Mouse (Mus musculus) limb, embryonic 13.5 days (tissue): ENCODE data around the gene Fam25c. TPM values are rescaled to one million over a fixed set of nuclear protein-coding genes. Genes with fewer than 3 reads are reported as not detected.
A peak's percentile ranks its signal among the peaks of the same experiment; 100 is the strongest.
"Not testable (repeated sequence)": the region's sequence is repeated elsewhere in the genome, so short reads cannot be mapped to it uniquely, and the experiment has no call there.

Experiments
- ATAC-seq: fragments of 200-750 bp; cut with Nextera tagmentation; 2 replicates; pipeline ENCODE4 v1.8.0; 2017; ENCODE audit warnings: low read depth, moderate number of reproducible peaks, moderate TSS enrichment; ENCODE audit not compliant: low FRiP score
- H3K27ac ChIP-seq: fragments of 300-500 bp; sonication (generic); 2 replicates; pipeline ENCODE4 v1.5.1; 2015; ENCODE audit warnings: inconsistent platforms, mild to moderate bottlenecking, moderate library complexity
- H3K27me3 ChIP-seq: fragments of 300-500 bp; sonication (generic); 2 replicates; pipeline ENCODE4 v1.6.1; 2015; ENCODE audit warnings: mild to moderate bottlenecking, inconsistent platforms
- H3K36me3 ChIP-seq: fragments of 300-500 bp; sonication (generic); 2 replicates; pipeline ENCODE4 v1.6.1; 2015; ENCODE audit warnings: inconsistent platforms, mild to moderate bottlenecking, moderate library complexity
- H3K4me1 ChIP-seq: fragments of 300-500 bp; sonication (generic); 2 replicates; pipeline ENCODE4 v1.6.1; 2015; ENCODE audit warnings: inconsistent platforms
- H3K4me2 ChIP-seq: fragments of 300-500 bp; sonication (generic); replicated peaks from 2 replicates; pipeline ENCODE4 v1.6.1; 2015; ENCODE audit warnings: inconsistent platforms, mild to moderate bottlenecking, moderate library complexity
- H3K4me3 ChIP-seq: fragments of 300-500 bp; sonication (generic); 2 replicates; pipeline ENCODE4 v1.5.1; 2015; ENCODE audit warnings: moderate library complexity, mild to moderate bottlenecking, inconsistent platforms
- H3K9ac ChIP-seq: fragments of 300-500 bp; sonication (generic); 2 replicates; pipeline ENCODE4 v1.6.1; 2015; ENCODE audit warnings: mild to moderate bottlenecking, inconsistent platforms
- H3K9me3 ChIP-seq: fragments of 300-500 bp; sonication (generic); 2 replicates; pipeline ENCODE4 v1.6.1; 2016; ENCODE audit warnings: inconsistent platforms
- WGBS: fragments of 180-500 bp; shearing (Covaris S2); methylation state at CpG from one replicate; pipeline ENCODE4 v1.1.7; 2015; 5-methylcytosine and 5-hydroxymethylcytosine counted together
- polyA plus RNA-seq: library from polyadenylated mRNA; unstranded; fragments of >200 nt; fragmentation: Nextera tagmentation; extraction: Ambion mirVana; gene quantifications from 2 replicates; pipeline ENCODE4 v1.2.1, GENCODE M21; 2015

Gene Fam25c
- polyA plus RNA-seq, 1 experiment from 2014 or later, result 1.6 TPM

DNA sequence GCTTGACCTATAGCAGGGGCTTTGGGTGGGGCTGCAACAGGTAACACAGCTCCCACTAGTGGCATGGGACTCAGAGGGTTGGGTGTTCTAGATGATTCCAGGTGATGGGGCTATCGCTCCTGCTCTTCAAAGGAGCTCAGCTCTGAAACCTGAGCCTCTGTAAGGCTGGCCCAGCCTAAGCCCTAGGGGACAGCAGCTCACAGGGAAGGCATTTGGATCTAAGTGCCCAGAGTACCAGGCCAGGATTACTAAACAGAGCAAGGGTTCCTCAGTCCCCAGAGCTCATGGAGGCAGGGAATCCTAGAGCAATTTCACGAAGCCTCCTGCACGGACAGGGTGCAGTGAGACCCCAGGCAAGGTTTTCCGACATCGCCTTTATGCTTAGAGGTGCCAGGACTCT lies 20.7 kb upstream of the Fam25c start:
- Histone ChIP-seq H3K9me3 (no peaks in the 10 kb centered on the region), H3K27me3 (no peaks in the 10 kb centered on the region), H3K9ac (peak overlapping the region; percentile 25; the same call in 1 of the 2 replicates), H3K4me2 (peak overlapping the region; percentile 21; the same call in 1 of the 2 replicates), H3K27ac (no peak overlapping the region; the same call in 1 of the 2 replicates), H3K4me3 (peak overlapping the region; percentile 11), H3K36me3 (no peaks in the 10 kb centered on the region), H3K4me1 (peaks cover 40% of the 10 kb centered on the region)
- 73% methylated on average over 5 of the region's 5 CpGs for WGBS
- no peak for ATAC-seq

DNA sequence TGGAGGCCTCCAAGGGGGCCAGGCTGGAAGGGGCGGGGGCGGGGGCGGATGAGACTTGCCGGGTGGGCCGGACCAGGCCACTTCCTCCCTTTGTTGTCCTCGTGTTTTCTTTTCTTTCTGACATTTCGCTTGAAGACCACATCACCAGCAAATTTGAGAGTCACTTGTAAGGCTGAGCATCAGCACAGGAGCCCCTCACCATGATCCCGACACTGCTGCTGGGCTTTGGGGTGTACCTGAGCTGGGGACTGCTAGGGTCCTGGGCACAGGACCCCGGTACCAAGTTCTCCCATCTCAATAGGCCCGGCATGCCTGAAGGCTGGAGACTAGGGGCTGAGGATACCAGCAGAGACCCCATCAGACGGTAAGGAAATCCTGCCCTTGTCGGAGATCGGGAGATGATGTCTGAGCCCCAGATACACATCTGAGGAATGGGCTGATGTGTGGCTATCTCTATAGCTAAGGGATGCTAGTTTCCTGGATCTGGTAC lies 20.2 kb upstream of the Fam25c start, which contains the start of gene Mmrn2:
TSS of gene Mmrn2 (plus strand) at position 51 of the 490 bp plus-strand sequence.
- no peaks in the 10 kb centered on the region for H3K36me3 ChIP-seq
- 81% methylated on average over 13 of the region's 13 CpGs for WGBS
- peak within 1 kb of the TSS; percentile 11 for H3K4me3 ChIP-seq
- peaks cover 40% of the 10 kb centered on the region for H3K4me1 ChIP-seq
- H3K9ac ChIP-seq, result peak within 1 kb of the TSS; percentile 25; the same call in 1 of the 2 replicates
- H3K9me3 ChIP-seq, result no peaks in the 10 kb centered on the region
- no peak for ATAC-seq
- H3K27ac ChIP-seq, result no peak within 1 kb of the TSS; the same call in 1 of the 2 replicates
- peak within 1 kb of the TSS; percentile 21; the same call in 1 of the 2 replicates for H3K4me2 ChIP-seq
- no peaks in the 10 kb centered on the region for H3K27me3 ChIP-seq

DNA sequence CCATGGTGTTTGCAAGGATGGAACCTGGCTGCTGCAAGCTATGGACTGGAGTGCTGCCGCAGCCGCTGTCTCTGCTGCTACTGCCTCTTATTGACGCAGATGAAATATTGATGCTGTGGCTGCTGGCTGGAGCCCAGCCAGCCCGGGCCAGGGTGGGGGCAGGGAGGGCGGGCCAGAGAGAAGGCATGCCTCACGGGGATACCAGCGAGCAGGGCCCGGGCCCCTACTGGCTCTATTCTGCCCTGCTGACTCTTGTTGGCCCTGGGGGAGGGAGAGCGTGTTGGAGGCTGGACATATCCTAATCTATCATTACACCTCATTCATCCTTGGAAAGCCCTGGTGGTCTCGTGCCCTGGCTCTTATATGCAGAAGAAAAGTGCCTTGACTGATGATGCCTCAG lies 19.3 kb upstream of the Fam25c start, which contains the start of gene Sncg:
TSS of gene Sncg (minus strand) at position 213 of the 400 bp plus-strand sequence.
- peaks cover 40% of the 10 kb centered on the region for H3K4me1 ChIP-seq
- H3K4me2 ChIP-seq, result no peak within 1 kb of the TSS
- H3K9ac ChIP-seq, result 0 out of 2 replicates have a peak within 1 kb of the TSS, but pooled peaks have one; percentile 25
- no peaks in the 10 kb centered on the region for H3K36me3 ChIP-seq
- no peaks in the 10 kb centered on the region for H3K27me3 ChIP-seq
- no peak within 1 kb of the TSS for H3K27ac ChIP-seq
- no peaks in the 10 kb centered on the region for H3K9me3 ChIP-seq
- H3K4me3 ChIP-seq, result no peak within 1 kb of the TSS; the same call in 1 of the 2 replicates
- ATAC-seq, result no peak
- WGBS, result 45% methylated on average over 10 of the region's 10 CpGs

DNA sequence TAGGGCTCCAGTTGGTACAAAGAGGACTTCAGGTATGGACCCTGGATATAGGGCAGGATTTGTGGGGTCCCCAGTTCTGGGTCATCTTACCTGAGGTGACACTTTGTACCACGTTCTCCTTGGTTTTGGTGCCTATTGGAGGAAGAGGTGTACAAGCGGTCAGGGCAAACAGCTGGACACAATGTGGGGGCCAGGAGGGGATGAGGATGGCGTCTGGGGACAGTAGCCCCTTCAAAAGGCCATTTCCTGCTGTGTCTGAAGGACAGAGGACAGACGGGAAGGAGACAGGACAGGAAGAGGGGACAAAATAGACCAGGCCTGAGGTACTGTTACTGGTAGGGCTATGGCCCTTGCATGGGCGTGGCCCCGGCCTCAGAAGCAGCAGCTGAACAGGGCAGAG lies 18.3 kb upstream of the Fam25c start:
- H3K4me3 ChIP-seq, result no peak overlapping the region
- 79% methylated on average over 6 of the region's 6 CpGs for WGBS
- no peak for ATAC-seq

DNA sequence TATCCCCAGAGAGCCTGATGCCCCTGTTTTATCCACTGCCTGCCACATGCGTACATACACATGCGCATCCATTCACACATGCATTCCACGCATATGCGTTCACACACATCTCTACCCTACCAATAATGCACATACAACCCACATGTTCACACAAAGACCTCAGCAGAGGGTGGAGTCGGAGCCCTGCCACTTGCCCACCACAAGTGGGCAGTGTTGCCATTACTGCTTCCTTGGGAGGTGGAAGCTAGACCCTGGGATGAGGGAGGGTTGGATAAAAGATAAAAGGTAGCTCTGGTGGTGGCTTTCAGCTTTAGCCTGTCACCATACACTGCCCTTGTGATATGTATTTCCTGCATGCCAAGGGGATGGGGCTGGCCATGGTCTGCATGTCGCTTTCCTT lies 17.4 kb upstream of the Fam25c start:
- no peak for ATAC-seq
- WGBS, result 89% methylated on average over 6 of the region's 6 CpGs

More for the DNA sequence above, 18.3 kb upstream of the Fam25c start:
- no peaks in the 10 kb centered on the region for H3K36me3 ChIP-seq
- H3K27me3 ChIP-seq, result no peaks in the 10 kb centered on the region
- H3K27ac ChIP-seq, result no peak overlapping the region
- no peak overlapping the region for H3K9ac ChIP-seq
- no peaks in the 10 kb centered on the region for H3K9me3 ChIP-seq
- peaks cover 33% of the 10 kb centered on the region for H3K4me1 ChIP-seq
- H3K4me2 ChIP-seq, result no peak overlapping the region

DNA sequence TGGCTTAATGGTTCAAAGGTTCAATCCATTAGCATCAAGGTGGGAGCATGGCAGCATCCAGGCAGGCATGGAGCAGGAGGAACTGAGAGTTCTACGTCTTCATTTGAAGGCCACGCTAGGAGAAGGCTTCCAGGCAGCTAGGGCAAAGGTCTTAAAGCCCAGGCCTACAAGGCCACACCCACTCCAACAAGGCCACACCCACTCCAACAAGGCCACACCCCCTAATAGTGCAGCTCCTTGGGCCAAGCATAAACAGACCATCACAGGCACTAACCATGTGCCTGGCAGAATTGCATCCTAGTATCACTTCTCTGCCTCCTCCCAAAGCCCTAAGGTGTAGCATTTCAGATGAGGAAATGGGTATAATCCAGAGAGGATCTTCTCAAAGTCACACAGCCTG lies 16.5 kb upstream of the Fam25c start:
- Histone ChIP-seq H3K27ac (no peak overlapping the region), H3K4me2 (no peak overlapping the region), H3K9ac (no peak overlapping the region), H3K27me3 (no peaks in the 10 kb centered on the region), H3K4me1 (peaks cover 20% of the 10 kb centered on the region), H3K4me3 (no peak overlapping the region), H3K9me3 (no peaks in the 10 kb centered on the region), H3K36me3 (no peaks in the 10 kb centered on the region)
- WGBS, result 66% methylated on average over 2 of the region's 2 CpGs
- no peak for ATAC-seq

More for the DNA sequence above, 17.4 kb upstream of the Fam25c start:
- no peaks in the 10 kb centered on the region for H3K27me3 ChIP-seq
- no peak overlapping the region for H3K27ac ChIP-seq
- no peak overlapping the region for H3K4me3 ChIP-seq
- no peak overlapping the region for H3K4me2 ChIP-seq
- H3K9me3 ChIP-seq, result no peaks in the 10 kb centered on the region
- H3K36me3 ChIP-seq, result no peaks in the 10 kb centered on the region
- no peak overlapping the region for H3K9ac ChIP-seq
- peaks cover 27% of the 10 kb centered on the region for H3K4me1 ChIP-seq

DNA sequence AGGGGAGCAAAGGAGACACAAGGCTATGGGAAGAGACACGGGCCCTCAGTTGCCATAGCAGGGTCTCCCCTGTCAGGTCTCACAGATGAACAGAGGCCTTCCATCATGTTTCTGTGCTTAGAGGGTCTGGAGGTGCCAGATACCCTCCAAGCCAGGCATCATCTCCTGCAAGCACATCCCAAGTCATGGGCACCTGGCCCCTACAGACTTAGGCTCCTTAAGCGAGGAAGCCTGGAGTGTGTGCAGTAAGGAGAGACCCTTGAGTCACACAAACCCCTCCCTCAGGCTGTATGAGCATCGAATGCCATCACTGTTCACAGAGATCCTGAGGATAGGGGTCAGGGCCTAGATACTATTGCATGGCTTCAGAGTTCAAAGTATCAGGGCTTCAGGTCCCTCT lies 15.7 kb upstream of the Fam25c start:
- no peaks in the 10 kb centered on the region for H3K27me3 ChIP-seq
- H3K27ac ChIP-seq, result no peak overlapping the region
- H3K4me3 ChIP-seq, result no peak overlapping the region
- no peak overlapping the region for H3K4me2 ChIP-seq
- peaks cover 11% of the 10 kb centered on the region for H3K4me1 ChIP-seq
- H3K36me3 ChIP-seq, result no peaks in the 10 kb centered on the region
- H3K9me3 ChIP-seq, result no peaks in the 10 kb centered on the region
- no peak for ATAC-seq
- WGBS, result 90% methylated on average over 3 of the region's 3 CpGs
- no peak overlapping the region for H3K9ac ChIP-seq

DNA sequence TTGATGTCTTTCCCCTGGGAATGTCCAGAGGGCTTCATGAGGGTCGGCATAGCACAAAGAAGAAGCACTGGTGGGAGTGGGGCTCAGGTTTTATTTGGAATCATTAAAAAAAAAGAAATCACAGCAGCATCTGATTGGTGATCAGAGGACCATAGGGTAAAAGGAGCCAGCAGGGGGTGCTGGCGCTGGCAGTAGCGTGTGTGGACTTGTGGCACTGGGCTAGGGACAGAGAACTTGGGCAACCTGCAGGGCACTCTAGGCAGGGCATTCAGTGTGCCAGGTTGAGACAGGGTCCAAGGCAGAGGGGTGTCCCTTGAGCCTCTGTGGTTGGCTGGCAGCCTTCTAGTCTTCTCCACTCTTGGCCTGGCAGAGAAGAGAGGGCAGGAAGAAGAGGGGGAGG lies 15.0 kb upstream of the Fam25c start:
- no peak overlapping the region for H3K9ac ChIP-seq
- WGBS, result 49% methylated on average over 3 of the region's 3 CpGs
- no peaks in the 10 kb centered on the region for H3K9me3 ChIP-seq

DNA sequence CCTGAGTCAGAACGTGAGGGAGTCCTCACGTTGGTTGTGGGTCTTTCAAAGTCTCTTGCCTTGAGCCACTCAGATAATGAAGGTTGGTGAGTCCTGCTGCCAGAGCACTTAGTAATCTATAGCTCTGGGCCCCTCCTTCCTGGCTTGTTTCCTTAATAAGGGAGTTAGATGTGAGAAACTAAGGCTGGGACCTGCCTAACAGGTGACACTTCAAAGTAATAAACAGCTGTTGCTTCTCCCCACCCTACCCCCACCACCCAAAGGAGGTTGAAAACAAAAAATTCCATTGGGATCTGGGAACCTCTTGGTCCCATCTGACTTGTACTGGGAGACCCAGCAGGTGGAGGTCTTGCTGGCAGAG lies 9.9 kb upstream of the Fam25c start:
- Histone ChIP-seq H3K36me3 (no peaks in the 10 kb centered on the region), H3K4me3 (no peak overlapping the region), H3K9ac (no peak overlapping the region), H3K4me1 (peaks cover 10% of the 10 kb centered on the region), H3K27me3 (peaks cover 24% of the 10 kb centered on the region), H3K4me2 (no peak overlapping the region), H3K27ac (no peak overlapping the region), H3K9me3 (no peaks in the 10 kb centered on the region)
- WGBS, result 85% methylated on average over 2 of the region's 2 CpGs
- no peak for ATAC-seq

More for the DNA sequence above, 15.0 kb upstream of the Fam25c start:
- Histone ChIP-seq H3K4me3 (no peak overlapping the region), H3K27me3 (no peaks in the 10 kb centered on the region), H3K4me2 (no peak overlapping the region), H3K36me3 (no peaks in the 10 kb centered on the region), H3K4me1 (peaks cover 9% of the 10 kb centered on the region), H3K27ac (no peak overlapping the region)
- ATAC-seq, result no peak

DNA sequence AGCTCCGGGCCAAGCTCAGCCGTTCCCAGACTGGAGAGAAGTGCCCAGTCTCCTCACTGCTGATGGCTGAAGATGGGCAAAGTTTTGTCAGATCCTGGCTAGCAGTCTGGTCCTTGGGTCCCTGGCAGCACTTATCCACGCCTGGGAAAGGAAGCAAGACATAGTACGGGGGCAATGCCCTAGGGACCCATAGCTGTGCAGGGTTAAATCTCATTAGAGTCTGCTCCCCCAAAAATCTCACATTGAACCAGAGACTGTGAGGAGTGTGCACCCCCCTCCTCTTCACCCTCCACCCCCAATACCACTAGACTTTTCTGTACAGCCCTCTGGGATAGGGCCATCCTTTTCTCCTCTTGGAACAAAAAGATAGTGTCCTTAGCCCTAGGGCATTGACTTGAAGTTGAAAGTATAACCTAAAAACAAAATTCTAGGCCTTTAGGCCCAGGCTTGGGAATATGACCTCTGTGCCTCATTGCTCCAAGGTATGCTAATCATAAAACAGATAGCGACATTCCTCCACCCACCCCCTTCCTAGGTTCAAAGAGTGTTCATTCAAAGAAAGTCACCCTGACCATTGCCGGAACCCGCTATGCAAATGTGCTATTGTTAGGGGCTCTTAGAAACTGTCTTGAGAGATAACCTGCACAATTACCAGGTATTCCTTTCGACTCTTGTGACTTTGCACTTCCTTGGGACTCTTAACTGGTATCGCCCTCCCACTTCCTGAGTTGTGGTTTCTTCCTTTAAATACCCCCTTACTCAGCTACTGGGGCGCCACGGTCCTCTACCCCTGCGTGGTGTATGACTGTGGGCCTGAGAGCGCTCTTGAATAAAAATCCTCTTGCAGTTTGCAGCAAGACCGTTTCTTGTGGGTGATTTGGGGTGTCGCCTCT lies 9.3 kb upstream of the Fam25c start:
- Histone ChIP-seq H3K4me1 (peaks cover 10% of the 10 kb centered on the region), H3K27me3 (peaks cover 24% of the 10 kb centered on the region), H3K9ac (peak overlapping the region; percentile 59; the same call in 1 of the 2 replicates), H3K4me2 (peak overlapping the region; percentile 85), H3K4me3 (peak overlapping the region; percentile 45)
- 78% methylated on average over 15 of the region's 15 CpGs for WGBS
- not testable (repeated sequence) for H3K9me3 ChIP-seq, H3K36me3 ChIP-seq, H3K27ac ChIP-seq
- 0 out of 2 replicates have a peak, but pooled peaks have one; percentile 2 for ATAC-seq

DNA sequence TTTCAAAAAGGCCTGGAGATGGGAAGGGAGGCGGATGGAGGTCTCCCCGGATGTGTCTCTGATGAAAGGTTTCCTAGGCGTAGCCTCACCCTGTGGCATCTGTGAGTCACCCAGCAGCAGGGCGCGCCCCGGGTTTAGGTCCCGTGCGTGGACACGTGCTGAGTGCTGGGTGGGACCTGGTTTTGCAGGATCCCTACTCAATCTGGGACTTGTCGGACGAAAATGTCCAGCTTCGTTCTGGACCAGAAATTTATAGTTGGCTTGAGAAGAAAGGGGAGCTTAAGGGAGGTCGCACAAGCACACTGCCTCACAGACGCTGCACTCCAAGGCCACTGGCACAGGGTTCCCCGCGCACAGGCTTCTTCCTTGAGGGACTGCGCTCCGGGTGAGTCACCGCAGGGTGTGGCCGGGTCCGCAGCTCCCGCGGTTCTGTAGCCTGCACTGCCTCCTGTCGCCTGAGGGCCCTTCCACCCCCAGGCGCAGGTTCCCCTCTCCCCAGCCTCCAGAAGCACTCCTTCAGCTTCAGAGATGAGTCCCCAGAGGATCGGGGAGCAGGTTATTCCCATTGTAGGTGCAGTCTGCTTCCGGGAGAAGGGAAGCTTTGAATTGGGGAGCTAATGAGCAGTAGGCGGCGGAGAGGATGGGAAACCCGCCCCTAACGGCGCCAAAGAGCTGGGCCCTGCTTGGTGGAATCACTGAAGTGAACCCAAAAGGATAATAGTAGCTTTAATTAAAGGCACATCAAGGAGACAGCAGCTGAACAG lies 8.4 kb upstream of the Fam25c start:
- WGBS, result 3% methylated on average over 32 of the region's 32 CpGs

More for the DNA sequence above, 8.4 kb upstream of the Fam25c start:
- Histone ChIP-seq H3K9ac (peak overlapping the region; percentile 59), H3K4me2 (peak overlapping the region; percentile 85), H3K4me1 (peaks cover 10% of the 10 kb centered on the region), H3K9me3 (no peaks in the 10 kb centered on the region), H3K4me3 (peak overlapping the region; percentile 45), H3K36me3 (no peaks in the 10 kb centered on the region), H3K27ac (no peak overlapping the region), H3K27me3 (peaks cover 24% of the 10 kb centered on the region)
- peak; percentile 68 for ATAC-seq
